Mouse (Mus musculus): ENCODE measurements around the gene Atrip. TPM values are rescaled to one million over a fixed set of nuclear protein-coding genes. Genes with fewer than 3 reads are reported as not detected.

Atrip gene
- polyA plus RNA-seq, 1 experiment from 2014 or later, result 28.4 TPM

- DNase-seq (ENCODE audit: low spot score), result no peak
Measured at GRCm38 (mm10) chr9:109098366-109098765, 24.4 kb upstream of the Atrip start.

GRCm38 (mm10) chr9:109097831-109098230, 23.9 kb upstream of the Atrip start:
- DNase-seq (ENCODE audit: low spot score), result no peak

GRCm38 (mm10) chr9:109097291-109097690, 23.4 kb upstream of the Atrip start:
- no peak for DNase-seq (ENCODE audit: low spot score)

- no peak for DNase-seq (ENCODE audit: low spot score)
Measured at GRCm38 (mm10) chr9:109096856-109097255, 22.9 kb upstream of the Atrip start.

GRCm38 (mm10) chr9:109096251-109096661, 22.3 kb upstream of the Atrip start:
- no peak for DNase-seq (ENCODE audit: low spot score)

- peak; percentile 68 for DNase-seq (ENCODE audit: low spot score)
Measured at GRCm38 (mm10) chr9:109095137-109095982, 21.4 kb upstream of the Atrip start, which contains the start of gene Plxnb1. Gene Plxnb1, plus strand, starts transcription at chr9:109095389.

GRCm38 (mm10) chr9:109094553-109095136, 20.7 kb upstream of the Atrip start:
- peak; percentile 15 for DNase-seq (ENCODE audit: low spot score)

GRCm38 (mm10) chr9:109093786-109094552, 20.0 kb upstream of the Atrip start:
- no peak for DNase-seq (ENCODE audit: low spot score)

- DNase-seq (ENCODE audit: low spot score), result no peak
Measured at GRCm38 (mm10) chr9:109092799-109093198, 18.9 kb upstream of the Atrip start.

- no peak for DNase-seq (ENCODE audit: low spot score)
Measured at GRCm38 (mm10) chr9:109091802-109092201, 17.9 kb upstream of the Atrip start.

- DNase-seq (ENCODE audit: low spot score), result no peak
Measured at GRCm38 (mm10) chr9:109090446-109090845, 16.5 kb upstream of the Atrip start.

- no peak for DNase-seq (ENCODE audit: low spot score)
Measured at GRCm38 (mm10) chr9:109087987-109088386, 14.1 kb upstream of the Atrip start.

GRCm38 (mm10) chr9:109084922-109085321, 11.0 kb upstream of the Atrip start:
- DNase-seq (ENCODE audit: low spot score), result peak; percentile 44

GRCm38 (mm10) chr9:109082124-109082800, 8.3 kb upstream of the Atrip start, which contains the start of the genes Ccdc51 and Tma7:
Gene Ccdc51, plus strand, starts transcription at chr9:109082493.
Gene Tma7, minus strand, starts transcription at chr9:109082587.
- peak; percentile 87 for DNase-seq (ENCODE audit: low spot score)

- no peak for DNase-seq (ENCODE audit: low spot score)
Measured at GRCm38 (mm10) chr9:109081749-109082123, 7.8 kb upstream of the Atrip start.

GRCm38 (mm10) chr9:109080516-109080915, 6.6 kb upstream of the Atrip start:
- no peak for DNase-seq (ENCODE audit: low spot score)

GRCm38 (mm10) chr9:109068095-109068735, 5.7 kb downstream of the Atrip start:
- no peak for DNase-seq (ENCODE audit: low spot score)

- no peak for DNase-seq (ENCODE audit: low spot score)
Measured at GRCm38 (mm10) chr9:109060898-109061295, 13.0 kb downstream of the Atrip start.

GRCm38 (mm10) chr9:109060184-109060897, 13.6 kb downstream of the Atrip start:
- no peak for DNase-seq (ENCODE audit: low spot score)
